Mouse (Mus musculus): ENCODE data around the gene Sf3b6.

- no peak for TF ChIP-seq CTCF (conservative IDR thresholded peaks at IDR 0.05; ENCODE audit: insufficient read depth, insufficient read length, low read depth, low read length)
- TF ChIP-seq POLR2A (IDR thresholded peaks at IDR 0.05; ENCODE audit: low read depth, low read length) = no peak
Measured at GRCm38 (mm10) chr12:4872273-4872672, 54.9 kb downstream of the Sf3b6 start.
